Mouse (Mus musculus): ENCODE data around the gene Nxph1.

The Nxph1 gene

GRCm38 (mm10) chr6:8948131-8948470 is at the start of gene Nxph1:
Gene Nxph1 (plus strand): TSS chr6:8948431.
- TF ChIP-seq GATA4 (IDR thresholded peaks at IDR 0.05; ENCODE audit: insufficient replicate concordance, low read length) = no peak

- no peak for TF ChIP-seq GATA4 (IDR thresholded peaks at IDR 0.05; ENCODE audit: insufficient replicate concordance, low read length)
Observed at GRCm38 (mm10) chr6:8900021-8900728, 48.1 kb upstream of the Nxph1 start.

- no peak for TF ChIP-seq GATA4 (IDR thresholded peaks at IDR 0.05; ENCODE audit: insufficient replicate concordance, low read length)
Observed at GRCm38 (mm10) chr6:8900729-8901122, 47.5 kb upstream of the Nxph1 start.

- TF ChIP-seq GATA4 (IDR thresholded peaks at IDR 0.05; ENCODE audit: insufficient replicate concordance, low read length) = no peak
Observed at GRCm38 (mm10) chr6:8907917-8908316, 40.3 kb upstream of the Nxph1 start.

- TF ChIP-seq GATA4 (IDR thresholded peaks at IDR 0.05; ENCODE audit: insufficient replicate concordance, low read length) = no peak
Observed at GRCm38 (mm10) chr6:8913404-8913803, 34.8 kb upstream of the Nxph1 start.

GRCm38 (mm10) chr6:8914682-8915081 is 33.5 kb upstream of the Nxph1 start:
- TF ChIP-seq GATA4 (IDR thresholded peaks at IDR 0.05; ENCODE audit: insufficient replicate concordance, low read length) = no peak

GRCm38 (mm10) chr6:8924481-8924880 is 23.8 kb upstream of the Nxph1 start:
- TF ChIP-seq GATA4 (IDR thresholded peaks at IDR 0.05; ENCODE audit: insufficient replicate concordance, low read length) = no peak

GRCm38 (mm10) chr6:8935241-8935640 is 13.0 kb upstream of the Nxph1 start:
- no peak for TF ChIP-seq GATA4 (IDR thresholded peaks at IDR 0.05; ENCODE audit: insufficient replicate concordance, low read length)

GRCm38 (mm10) chr6:8935705-8936104 is 12.5 kb upstream of the Nxph1 start:
- TF ChIP-seq GATA4 (IDR thresholded peaks at IDR 0.05; ENCODE audit: insufficient replicate concordance, low read length) = no peak

GRCm38 (mm10) chr6:8936168-8936567 is 12.1 kb upstream of the Nxph1 start:
- TF ChIP-seq GATA4 (IDR thresholded peaks at IDR 0.05; ENCODE audit: insufficient replicate concordance, low read length) = no peak

- no peak for TF ChIP-seq GATA4 (IDR thresholded peaks at IDR 0.05; ENCODE audit: insufficient replicate concordance, low read length)
Observed at GRCm38 (mm10) chr6:8948471-8949411, 510 bp downstream of the Nxph1 start.

GRCm38 (mm10) chr6:8949665-8950201 is 1.5 kb downstream of the Nxph1 start:
- TF ChIP-seq GATA4 (IDR thresholded peaks at IDR 0.05; ENCODE audit: insufficient replicate concordance, low read length) = no peak

- TF ChIP-seq GATA4 (IDR thresholded peaks at IDR 0.05; ENCODE audit: insufficient replicate concordance, low read length) = no peak
Observed at GRCm38 (mm10) chr6:8950611-8951325, 2.5 kb downstream of the Nxph1 start.

- no peak for TF ChIP-seq GATA4 (IDR thresholded peaks at IDR 0.05; ENCODE audit: insufficient replicate concordance, low read length)
Observed at GRCm38 (mm10) chr6:8951326-8951695, 3.1 kb downstream of the Nxph1 start.

GRCm38 (mm10) chr6:8951884-8952590 is 3.8 kb downstream of the Nxph1 start:
- no peak for TF ChIP-seq GATA4 (IDR thresholded peaks at IDR 0.05; ENCODE audit: insufficient replicate concordance, low read length)
